Mouse (Mus musculus): ENCODE measurements around the gene Ccdc134.

Ccdc134 gene

DNA sequence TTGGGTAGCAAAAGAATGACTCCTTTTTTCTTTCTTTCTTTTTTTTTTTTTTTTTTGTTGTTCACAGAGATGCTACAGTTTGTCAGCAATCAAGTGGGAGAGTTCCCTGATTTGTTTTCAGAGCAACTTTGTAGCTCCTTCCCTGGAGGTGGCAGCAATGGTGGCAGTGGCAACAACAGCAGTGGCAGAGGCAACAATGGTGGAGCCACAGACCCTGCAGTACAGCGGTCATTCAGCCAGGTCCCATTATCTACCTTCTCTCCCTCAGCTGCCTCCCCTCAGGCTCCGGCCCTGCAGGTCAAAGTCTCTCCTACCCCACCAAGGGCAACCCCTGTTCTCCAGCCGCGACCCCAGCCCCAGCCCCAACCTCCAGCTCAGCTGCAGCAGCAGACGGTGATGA lies 41.9 kb downstream of the Ccdc134 start:
- in situ Hi-C loops (cut with MboI; ENCODE audit: low sequenced_read_pairs) = no loop called here

DNA sequence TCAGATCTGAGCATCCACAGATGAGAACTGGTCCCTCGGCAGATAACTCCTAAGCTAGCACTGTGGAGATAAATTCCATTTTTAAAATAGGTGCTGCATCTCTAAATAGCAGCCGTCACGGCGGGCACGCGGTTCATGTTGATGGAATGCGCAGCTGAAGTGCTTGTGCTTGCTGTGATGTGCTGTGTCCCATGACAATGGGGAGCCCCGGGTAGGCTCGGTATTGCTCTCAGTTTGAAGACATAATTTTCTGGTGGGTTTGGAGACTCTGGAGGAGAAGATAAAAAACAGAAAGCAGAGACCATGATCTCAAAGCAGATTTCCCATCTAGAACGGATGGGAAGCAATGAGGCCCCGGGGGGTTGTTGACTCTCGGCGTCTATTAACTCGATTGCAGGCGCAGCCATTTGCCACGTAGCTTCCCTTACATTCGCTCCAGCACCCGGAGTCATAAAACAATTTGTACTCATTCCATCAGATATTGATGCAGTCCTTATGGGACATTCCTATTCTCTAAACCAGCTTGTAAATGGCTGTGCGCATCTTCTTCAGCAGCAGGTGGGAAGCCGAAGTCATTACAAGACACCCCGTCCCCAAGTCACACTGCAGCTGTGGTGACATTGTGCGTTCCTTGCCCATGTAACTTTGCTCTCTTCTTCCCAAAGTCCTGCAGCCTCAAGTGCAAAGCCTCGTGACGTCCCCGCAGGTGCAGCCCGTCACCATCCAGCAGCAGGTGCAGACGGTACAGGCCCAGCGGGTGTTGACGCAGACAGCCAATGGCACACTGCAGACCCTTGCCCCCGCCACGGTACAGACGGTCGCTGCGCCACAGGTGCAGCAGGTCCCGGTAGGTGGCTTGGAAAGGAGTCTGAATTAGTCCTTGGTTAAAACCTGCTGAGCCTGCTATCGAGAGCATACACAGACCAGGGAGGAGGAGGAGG lies 43.0 kb downstream of the Ccdc134 start:
- in situ Hi-C loops (cut with MboI; ENCODE audit: low sequenced_read_pairs) = no loop called here

DNA sequence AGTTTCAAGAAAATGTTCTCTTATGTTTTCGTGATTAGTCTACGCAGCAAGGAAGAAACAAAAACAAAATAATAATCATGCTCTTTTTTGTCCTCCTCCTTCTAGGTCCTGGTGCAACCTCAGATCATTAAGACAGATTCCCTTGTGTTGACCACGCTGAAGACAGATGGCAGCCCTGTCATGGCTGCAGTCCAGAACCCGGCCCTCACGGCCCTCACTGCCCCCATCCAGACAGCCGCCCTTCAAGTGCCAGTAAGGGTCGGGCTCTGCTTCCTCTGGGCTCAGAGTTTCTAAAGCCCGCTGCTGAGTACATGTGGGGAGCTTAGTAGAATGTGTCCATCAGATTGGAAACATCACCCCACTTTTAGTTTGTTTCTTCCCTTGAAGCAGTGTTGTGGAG lies 44.9 kb downstream of the Ccdc134 start:
- in situ Hi-C loops (cut with MboI; ENCODE audit: low sequenced_read_pairs) = no loop called here

DNA sequence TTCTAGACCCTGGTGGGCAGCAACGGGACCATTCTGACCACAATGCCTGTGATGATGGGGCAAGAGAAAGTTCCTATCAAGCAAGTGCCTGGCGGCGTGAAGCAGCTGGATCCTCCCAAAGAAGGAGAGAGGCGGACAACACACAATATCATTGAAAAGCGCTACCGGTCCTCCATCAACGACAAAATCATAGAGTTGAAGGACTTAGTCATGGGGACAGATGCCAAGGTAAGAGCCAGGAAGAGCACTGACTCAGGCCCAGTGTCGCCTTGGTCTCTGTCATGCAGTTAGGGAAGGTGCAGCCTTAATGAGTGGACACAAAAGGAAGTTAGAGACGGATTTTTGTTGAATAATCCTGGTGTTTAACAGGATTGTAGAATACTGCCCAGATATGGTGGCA lies 47.4 kb downstream of the Ccdc134 start:
- in situ Hi-C loops (cut with MboI; ENCODE audit: low sequenced_read_pairs) = no loop called here

DNA sequence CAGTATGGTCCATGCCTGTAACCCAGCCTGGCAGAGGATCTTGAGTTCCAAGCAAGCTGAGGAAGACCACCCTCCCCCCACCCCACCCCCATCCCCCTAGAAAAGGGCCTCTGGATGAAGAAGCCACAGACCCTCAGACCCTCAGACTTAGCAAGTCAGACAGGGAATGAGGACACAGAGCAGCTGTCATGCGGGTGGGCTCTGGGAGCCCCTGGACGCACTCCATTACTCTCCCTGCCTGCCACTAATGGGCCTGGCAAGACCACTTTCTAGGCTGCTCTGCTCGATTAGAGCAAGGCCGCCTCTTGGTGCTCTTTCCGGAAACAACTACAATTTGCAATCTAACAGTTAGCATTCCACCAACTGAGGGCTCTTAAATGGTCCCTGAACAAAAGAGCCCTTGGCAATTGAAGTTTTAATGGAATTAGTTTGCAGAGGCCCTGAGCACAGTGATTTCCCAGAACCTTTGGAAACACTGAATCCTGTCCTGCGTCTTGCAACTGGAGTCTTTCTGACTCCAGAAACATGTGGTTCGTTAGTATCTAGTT lies 50.1 kb downstream of the Ccdc134 start:
- in situ Hi-C loops (cut with MboI; ENCODE audit: low sequenced_read_pairs) = no loop called here

DNA sequence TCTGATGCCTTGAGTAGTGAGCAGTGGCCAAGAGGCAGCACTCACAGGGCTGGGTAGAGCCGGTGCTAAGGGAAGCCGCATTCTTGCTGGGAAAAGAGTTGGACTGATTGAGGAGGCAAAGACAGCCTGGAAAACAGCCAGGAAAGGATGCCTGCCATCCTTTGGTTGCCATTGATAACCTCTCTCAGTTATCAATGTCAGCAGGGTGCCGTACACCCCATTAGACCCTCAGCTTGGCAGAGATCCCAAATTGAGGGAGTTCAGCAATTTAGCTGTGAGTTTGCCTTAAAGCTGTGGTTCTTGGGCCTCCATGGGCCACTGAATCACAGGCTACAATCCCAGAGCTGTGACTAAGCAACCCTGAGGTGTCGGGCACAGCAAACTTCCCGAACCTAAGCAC lies 53.4 kb downstream of the Ccdc134 start:
- in situ Hi-C loops (cut with MboI; ENCODE audit: low sequenced_read_pairs) = no loop called here

DNA sequence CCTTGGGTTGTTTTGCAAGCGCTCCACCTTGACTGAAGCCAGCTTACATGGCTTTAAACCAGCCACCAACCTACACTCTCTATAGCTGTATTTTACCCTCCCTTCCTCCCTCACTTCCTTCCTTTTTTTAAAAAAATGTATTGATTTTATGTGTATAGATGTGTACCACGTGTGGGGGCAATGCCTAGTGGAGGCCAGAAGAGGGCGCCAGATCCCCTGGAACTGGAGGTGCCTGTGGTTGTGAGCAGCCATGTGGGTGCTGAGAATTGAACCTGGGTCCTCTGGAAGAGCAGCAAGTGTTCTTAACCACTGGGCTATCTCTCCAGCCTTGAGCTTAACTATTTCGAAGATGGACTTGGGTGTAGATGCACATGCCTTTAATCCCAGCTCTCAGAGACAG lies 54.6 kb downstream of the Ccdc134 start:
- in situ Hi-C loops (cut with MboI; ENCODE audit: low sequenced_read_pairs) = no loop called here

DNA sequence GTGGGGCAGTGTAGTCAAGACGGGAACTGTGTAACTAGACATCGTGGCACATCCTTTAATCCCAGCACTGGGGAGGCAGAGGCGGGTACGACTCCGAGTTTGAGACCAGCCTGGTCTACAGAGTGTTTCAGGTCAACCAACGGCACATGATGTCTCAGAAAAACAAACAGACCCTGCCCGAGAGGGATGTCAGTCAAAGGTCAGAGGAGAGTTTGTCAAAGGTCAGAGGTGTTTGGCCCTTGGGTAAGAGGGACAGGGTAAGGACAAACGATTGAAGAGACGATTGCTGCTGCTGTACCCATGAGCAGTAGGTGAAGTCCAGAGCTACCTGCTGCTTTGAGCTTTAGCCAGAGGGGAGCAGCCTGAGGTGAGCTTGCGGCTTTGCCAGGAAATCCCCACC lies 55.9 kb downstream of the Ccdc134 start:
- in situ Hi-C loops (cut with MboI; ENCODE audit: low sequenced_read_pairs) = no loop called here

DNA sequence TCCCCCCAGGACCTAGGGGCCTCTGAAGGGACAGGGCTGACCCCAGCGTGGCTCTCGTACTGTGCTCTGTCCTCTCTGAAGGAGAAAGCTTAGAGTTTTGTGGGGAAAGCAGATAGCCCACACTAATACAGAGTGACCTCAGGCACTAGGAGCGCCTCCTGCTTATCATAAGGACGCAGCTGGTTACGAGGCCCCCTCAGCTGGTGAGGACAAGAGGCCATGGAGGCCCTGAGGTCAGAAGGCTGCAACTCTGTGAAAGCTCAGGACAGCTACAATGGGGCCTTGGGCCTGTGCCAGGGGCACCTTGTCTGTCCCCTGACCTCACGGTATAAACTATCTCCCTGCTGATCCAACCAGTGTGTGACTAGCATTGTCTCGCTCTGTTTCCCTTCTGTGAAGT lies 56.5 kb downstream of the Ccdc134 start:
- in situ Hi-C loops (cut with MboI; ENCODE audit: low sequenced_read_pairs) = no loop called here

DNA sequence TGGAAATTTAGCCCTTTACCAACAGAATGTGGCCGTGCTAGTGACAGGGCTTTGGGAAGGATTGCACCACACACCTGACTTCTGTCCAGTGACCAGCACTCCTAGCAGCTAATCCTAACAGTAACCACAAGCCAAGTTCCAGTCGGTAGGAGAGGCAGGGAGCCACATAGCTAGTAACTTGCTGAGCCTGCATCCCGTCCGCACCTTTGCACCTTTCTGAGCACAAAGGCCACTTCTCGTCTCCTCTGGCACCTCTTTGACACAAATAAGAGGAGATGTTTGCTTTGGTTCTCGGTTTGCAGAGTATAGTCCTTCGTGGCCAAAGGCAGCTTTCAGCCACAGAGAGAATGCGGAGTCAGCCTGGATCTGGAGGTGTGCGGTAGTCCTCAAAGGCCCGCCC lies 56.9 kb downstream of the Ccdc134 start:
- in situ Hi-C loops (cut with MboI; ENCODE audit: low sequenced_read_pairs) = no loop called here

DNA sequence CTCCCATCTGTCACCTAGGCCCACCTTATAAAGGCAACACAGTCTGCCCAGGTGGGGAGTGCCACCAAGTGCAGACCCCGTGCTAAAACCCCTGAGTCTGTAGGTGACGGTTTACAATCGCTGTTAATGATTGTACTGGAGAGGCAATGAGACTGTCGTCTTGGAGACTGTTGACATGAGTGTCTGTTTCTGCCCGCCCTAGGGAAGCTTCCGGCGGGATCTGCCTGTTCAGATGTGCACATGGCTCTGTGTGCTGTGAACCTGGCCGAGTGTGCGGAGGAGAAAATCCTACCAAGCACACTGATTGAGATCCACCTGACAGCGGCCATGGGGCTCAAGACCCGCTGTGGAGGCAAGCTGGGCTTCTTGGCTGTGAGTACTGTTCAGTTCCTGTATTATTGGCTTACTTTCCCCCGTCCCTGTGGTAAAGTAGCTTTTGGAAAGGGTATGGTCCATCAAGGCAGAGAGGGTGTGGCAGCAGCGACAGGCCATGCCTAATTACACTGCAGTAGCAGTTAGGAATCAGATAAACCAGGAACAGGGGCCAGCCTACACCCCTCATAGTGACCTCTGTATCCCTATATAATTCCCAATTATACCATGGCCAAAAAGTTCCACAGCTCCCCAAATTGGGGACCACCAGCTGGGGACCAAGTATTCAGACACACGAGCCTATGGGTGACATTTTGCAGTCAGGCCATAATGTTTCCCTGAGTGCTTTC lies 57.5 kb downstream of the Ccdc134 start:
- in situ Hi-C loops (cut with MboI; ENCODE audit: low sequenced_read_pairs) = no loop called here

DNA sequence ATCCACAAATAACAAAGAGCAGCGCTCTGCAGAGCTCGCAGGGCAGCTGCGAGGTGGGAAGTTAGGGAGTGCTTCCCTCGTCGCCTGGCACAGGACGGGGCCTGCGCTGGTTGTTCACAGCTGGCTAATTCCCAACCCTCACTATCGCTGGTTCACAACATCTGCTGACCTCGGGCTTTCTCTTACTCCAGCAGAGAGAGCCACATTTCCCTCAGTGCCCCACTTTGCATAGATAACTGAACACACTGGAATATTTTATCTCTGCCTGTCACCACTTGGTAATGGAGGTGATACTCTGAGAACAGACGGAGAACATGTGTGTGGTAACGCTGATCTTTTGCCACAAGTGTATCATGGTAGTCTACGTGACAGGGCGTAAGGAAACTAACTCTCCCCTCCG lies 58.4 kb downstream of the Ccdc134 start:
- in situ Hi-C loops (cut with MboI; ENCODE audit: low sequenced_read_pairs) = no loop called here

DNA sequence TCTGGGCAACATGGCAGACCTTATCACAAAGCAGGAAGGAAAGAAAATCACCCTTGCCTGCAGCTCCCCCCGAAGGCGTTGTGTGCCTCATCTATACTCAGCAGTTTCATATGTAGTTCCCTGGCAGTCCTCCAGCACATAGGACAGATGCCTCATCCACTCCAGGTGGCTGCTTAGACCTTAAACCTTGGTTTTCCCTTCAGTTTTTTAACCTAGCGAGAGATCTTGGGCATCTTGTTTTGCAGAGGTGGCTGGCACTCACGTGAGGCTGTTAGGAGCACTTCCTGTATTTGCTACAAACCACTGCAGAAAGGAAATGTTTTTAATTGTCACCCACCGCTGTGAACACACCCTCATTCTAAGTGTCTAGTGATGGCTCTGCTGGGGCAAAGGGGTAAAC lies 59.2 kb downstream of the Ccdc134 start:
- in situ Hi-C loops (cut with MboI; ENCODE audit: low sequenced_read_pairs) = no loop called here

DNA sequence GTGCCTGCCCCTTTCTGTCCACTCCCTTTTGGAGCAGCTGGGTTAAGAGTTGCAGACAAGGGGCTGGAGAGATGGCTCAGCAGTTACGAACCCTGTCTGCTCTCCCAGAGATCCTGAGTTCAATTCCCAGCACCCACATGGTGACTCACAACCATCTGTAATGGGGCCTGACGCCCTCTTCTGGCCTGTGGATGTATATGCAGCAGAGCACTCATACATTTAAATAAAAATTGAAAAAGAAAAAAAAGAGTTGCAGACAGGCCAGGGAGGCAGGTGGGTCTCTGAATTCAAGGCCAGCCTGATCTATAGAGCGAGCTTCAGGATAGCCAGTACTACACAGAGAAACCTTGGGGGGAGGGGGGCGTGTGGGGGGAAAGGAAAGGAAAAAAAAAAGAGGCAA lies 59.7 kb downstream of the Ccdc134 start:
- in situ Hi-C loops (cut with MboI; ENCODE audit: low sequenced_read_pairs) = no loop called here

DNA sequence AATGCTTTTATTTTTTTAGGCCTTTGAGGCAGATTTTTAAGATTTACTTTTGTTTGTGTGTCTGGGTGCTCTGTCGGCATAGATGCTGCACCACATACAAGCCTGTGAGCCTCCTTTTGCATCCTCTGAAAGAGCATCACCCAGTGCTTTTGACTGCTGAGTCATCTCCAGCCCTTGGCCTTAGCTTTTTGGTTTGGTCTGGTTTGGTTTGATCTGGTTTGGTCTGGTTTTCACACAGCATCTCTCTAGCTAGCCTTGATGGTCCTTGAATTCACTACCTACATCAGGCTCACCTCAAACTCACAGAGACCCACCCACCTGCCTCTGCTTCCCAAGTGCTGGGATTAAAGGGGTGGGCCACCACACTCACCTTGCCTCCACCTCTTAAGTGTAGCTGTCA lies 60.2 kb downstream of the Ccdc134 start:
- in situ Hi-C loops (cut with MboI; ENCODE audit: low sequenced_read_pairs) = no loop called here

DNA sequence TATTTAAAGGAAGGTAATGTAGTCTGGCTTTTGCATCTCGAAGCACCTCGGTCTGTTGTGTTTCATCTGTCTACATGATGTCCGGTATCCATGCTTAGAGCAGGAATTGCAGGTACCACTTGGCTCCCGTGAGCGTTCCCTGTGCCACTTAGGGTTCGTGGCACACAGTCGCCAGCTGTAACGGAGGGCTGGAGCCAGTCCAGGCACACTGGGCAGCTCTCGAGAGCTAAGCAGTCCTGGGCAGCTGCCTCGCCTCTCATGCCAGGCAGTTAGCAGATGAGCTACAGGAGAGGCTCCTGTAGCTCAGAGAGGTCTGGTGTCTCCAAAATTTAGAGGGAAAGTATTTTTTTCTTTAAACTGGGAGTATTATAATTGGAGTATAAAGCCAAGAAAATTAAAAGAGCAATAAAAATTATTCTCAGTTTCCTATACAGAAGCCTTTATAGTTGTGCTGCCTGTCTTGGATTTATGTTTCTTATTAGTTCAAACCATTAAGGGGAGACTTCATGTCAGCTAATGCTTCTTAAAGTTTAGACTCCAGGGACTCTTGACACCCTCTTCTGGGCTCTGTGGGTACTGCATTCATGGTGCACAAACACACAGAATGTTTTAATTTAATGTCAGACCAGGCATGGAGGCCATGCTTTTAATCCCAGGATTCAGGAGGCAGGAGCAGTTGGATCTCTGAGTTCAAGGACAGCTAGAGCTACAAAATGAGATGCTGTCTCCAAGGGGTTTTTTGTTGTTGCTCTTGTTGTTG lies 60.9 kb downstream of the Ccdc134 start:
- in situ Hi-C loops (cut with MboI; ENCODE audit: low sequenced_read_pairs) = no loop called here
